Mouse (Mus musculus): ENCODE data around the gene Scarb1.

- TF ChIP-seq POLR2A (IDR thresholded peaks at IDR 0.05; ENCODE audit: low read depth, low read length) (no peak), CTCF (IDR thresholded peaks at IDR 0.05; ENCODE audit: extremely low read depth, insufficient read depth, insufficient read length, insufficient replicate concordance) (no peak)
Observed at GRCm38 (mm10) chr5:125283748-125284640, 56.9 kb downstream of the Scarb1 start.

All from spleen, adult 2 months (tissue).